Mouse (Mus musculus) liver, embryonic 14.5 days (tissue): Measurements from ENCODE around the gene Cntn2. TPM values are rescaled to one million over a fixed set of nuclear protein-coding genes. Genes with fewer than 3 reads are reported as not detected.

Source experiments
- ATAC-seq: fragments of 200-750 bp; cut with Nextera tagmentation; 2 replicates; pipeline ENCODE4 v1.8.0; 2017; ENCODE audit warnings: moderate number of reproducible peaks, mild to moderate bottlenecking, moderate library complexity; ENCODE audit not compliant: insufficient read depth
- DNase-seq, 3 experiments: peaks; one replicate each; pipeline ENCODE4 v3.0.0-alpha.2; 2012 to 2013; ENCODE audit warnings: low read depth in 3 of 3, low spot score in 3 of 3
- H3K27ac ChIP-seq: fragments of 300-500 bp; sonication (generic); 2 replicates; pipeline ENCODE4 v1.5.1; 2014; ENCODE audit warnings: moderate library complexity, mild to moderate bottlenecking, control low read depth, inconsistent platforms
- H3K27me3 ChIP-seq: fragments of 300-500 bp; sonication (generic); 2 replicates; pipeline ENCODE4 v1.6.1; 2014; ENCODE audit warnings: mild to moderate bottlenecking, low read length, moderate library complexity; ENCODE audit not compliant: control insufficient read depth, insufficient read depth
- H3K36me3 ChIP-seq: fragments of 300-500 bp; sonication (generic); replicated peaks from 2 replicates; pipeline ENCODE4 v1.6.1; 2014; ENCODE audit warnings: low read depth; ENCODE audit not compliant: control insufficient read depth, insufficient read depth
- H3K4me1 ChIP-seq, 2 experiments: fragments of 200-500 bp in 1 of 2; fragments of 300-500 bp in 1 of 2; sonication (generic) in 1 of 2; replicated peaks; 2 replicates each; pipeline ENCODE4 v1.6.1; 2012 to 2014; ENCODE audit warnings: antibody characterized with exemption in 1 of 2, inconsistent platforms in 1 of 2, low read length in 1 of 2; ENCODE audit not compliant: control insufficient read depth in 2 of 2, insufficient read depth in 2 of 2
- H3K4me2 ChIP-seq: fragments of 300-500 bp; sonication (generic); 2 replicates; pipeline ENCODE4 v1.6.1; 2014; ENCODE audit warnings: low read depth, mild to moderate bottlenecking, control low read depth, moderate library complexity
- H3K4me3 ChIP-seq, 2 experiments: fragments of 200-500 bp in 1 of 2; fragments of 300-500 bp in 1 of 2; sonication (generic) in 1 of 2; 2 replicates each; pipeline ENCODE4 v1.5.1; 2012 to 2014; ENCODE audit warnings: low read depth in 2 of 2, low read length in 2 of 2, mild to moderate bottlenecking in 2 of 2, control low read depth in 1 of 2, inconsistent platforms in 1 of 2, moderate library complexity in 1 of 2; ENCODE audit not compliant: insufficient read depth in 1 of 2
- H3K9ac ChIP-seq: fragments of 300-500 bp; sonication (generic); replicated peaks from 2 replicates; pipeline ENCODE4 v1.6.1; 2014; ENCODE audit warnings: mild to moderate bottlenecking, control low read depth, moderate library complexity
- H3K9me3 ChIP-seq: fragments of 300-500 bp; sonication (generic); 2 replicates; pipeline ENCODE4 v1.6.1; 2016; ENCODE audit warnings: low read length, mixed read lengths; ENCODE audit not compliant: control insufficient read depth
- CTCF ChIP-seq: IDR thresholded peaks from 2 replicates; pipeline ENCODE4 v1.5.1; 2016; ENCODE audit warnings: antibody characterized with exemption, low read depth, control low read depth
- EP300 ChIP-seq: IDR thresholded peaks from 2 replicates; pipeline ENCODE4 v1.6.1; 2016; ENCODE audit warnings: antibody characterized with exemption, low read depth
- WGBS: fragments of 180-500 bp; shearing (Covaris S2); extraction: QIAGEN DNeasy Blood & Tissue Kit; methylation state at CpG from one replicate; pipeline ENCODE4 v1.1.7; 2014; ENCODE audit not compliant: insufficient replicate concordance; 5-methylcytosine and 5-hydroxymethylcytosine counted together
- polyA plus RNA-seq, 2 experiments: library from polyadenylated mRNA; depleted of rRNA in 1 of 2; stranded (reverse) in 1 of 2; unstranded in 1 of 2; fragments of >200 nt; fragmentation: Nextera tagmentation in 1 of 2; extraction: Ambion mirVana in 1 of 2; gene quantifications; 2 replicates each; pipeline versions ENCODE4 v1.2.1 to v1.2.3; 2012 to 2014

Cntn2 gene
- polyA plus RNA-seq, 2 experiments, result 0.02 to 0.05 TPM

DNA sequence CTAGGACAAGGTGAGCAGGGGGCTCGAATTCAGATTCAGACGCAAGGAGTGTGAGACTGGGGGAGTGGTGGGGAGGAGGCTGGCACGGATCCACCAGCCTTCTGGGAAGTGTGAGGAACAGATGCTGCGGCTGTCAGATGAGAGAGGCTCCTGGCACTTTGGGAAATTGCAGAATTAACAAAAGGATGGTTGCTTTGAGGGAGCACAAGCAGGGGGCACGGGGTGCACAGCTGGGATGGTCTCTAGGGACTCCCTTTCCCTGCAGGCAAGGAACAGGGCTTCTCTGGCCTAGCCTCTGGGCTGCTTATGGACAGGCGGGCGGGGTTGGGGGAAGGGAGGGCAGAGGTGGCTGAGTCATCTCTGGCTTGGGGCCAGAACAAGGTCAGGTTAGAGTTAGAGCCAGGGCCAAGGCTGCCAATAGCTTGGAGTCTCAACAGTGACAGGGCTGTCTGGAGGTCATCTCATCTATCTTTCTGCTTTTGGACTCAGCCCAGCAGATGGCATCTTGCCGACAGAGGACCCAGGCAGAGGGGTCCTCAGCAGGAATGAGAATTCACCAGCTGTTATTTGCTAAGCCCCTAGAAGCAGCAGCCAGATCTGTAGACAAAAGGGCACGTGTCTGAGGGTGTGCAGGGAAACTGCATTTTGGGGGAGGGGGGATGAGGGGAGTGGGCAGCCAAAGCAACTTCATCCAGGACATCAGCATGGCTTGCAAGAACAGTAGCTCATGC, 15.0 kb upstream of the Cntn2 start:
- Histone ChIP-seq H3K27me3 (no peaks in the 10 kb centered on the region), H3K4me2 (no peak overlapping the region), H3K36me3 (no peaks in the 10 kb centered on the region), H3K4me1 (peaks cover 0 to 2% of the 10 kb centered on the region in 2 experiments; a peak in 2 of 4 replicates), H3K9ac (no peak overlapping the region), H3K4me3 (no peak overlapping the region), H3K27ac (no peak overlapping the region), H3K9me3 (no peaks in the 10 kb centered on the region)
- TF ChIP-seq CTCF (no peak), EP300 (no peak)
- 26% methylated on average over 9 of the region's 9 CpGs for WGBS
- ATAC-seq, result no peak
- DNase-seq, result no peak

DNA sequence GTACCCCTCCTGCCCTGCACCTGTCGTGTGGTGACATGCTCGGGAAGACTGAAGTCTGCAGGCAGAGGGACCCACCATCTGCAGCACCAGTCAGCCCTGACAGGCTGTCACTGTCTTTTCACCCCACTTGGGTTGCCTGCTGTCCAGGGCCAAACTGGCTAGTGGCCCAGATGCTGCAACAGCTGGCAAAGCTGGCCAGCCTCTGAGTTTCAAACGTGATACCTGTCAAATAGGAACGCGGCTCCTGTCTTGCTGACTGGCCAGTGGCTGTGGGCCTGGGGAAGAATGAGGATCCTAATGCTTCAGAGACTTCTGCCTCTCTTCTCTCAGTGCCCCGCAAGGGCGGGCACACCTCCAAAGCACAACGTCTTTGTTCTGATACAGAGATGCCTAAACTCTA, 733 bp upstream of the Cntn2 start:
- TF ChIP-seq EP300 (no peak), CTCF (no peak)
- WGBS, result 45% methylated on average over 8 of the region's 8 CpGs
- no peaks in the 10 kb centered on the region for H3K36me3 ChIP-seq
- H3K4me1 ChIP-seq, result no peaks in the 10 kb centered on the region
- peaks cover 32% of the 10 kb centered on the region for H3K27me3 ChIP-seq
- DNase-seq, result no peak
- no peak for ATAC-seq
- H3K9me3 ChIP-seq, result no peaks in the 10 kb centered on the region
- no peak overlapping the region for H3K27ac ChIP-seq
- H3K9ac ChIP-seq, result no peak overlapping the region
- H3K4me3 ChIP-seq, result no peak overlapping the region
- H3K4me2 ChIP-seq, result no peak overlapping the region

DNA sequence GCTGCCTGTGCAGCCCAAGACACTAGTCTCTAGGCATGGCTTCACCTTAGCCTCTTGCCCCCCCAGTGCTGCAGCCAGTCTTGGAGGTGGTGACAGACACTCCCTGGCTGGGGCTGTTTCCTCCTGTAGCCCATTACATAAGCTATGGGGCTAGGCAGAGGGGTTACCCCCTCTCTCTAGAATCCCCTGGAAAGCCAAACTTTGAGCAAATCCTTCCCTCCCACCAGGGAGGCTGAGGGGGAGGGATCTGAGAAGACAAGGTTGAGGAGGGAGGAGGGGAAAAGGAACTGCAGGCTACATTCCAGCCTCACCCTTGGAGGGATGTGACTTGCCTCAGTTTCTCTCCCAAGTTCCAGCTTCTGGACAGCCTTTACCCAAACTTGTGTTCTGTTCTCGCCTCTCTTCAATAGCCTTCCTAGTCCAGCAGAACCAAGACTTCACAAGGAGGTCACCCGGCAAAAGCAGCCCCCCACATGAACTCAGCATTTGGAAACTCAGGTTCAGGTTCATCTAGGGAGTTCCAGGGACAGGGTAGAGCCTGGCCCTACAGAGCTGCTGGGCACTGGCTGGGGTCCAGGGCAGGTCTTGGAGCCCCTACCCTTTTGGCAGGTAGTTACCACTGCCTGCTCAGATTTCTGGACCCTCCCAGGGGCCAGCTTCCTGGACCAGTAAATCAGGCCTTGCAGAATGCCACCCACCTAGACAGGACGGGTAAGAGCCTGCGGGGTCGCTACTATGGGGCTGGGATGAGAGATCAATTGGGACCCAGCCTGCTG, 1.0 kb downstream of the Cntn2 start:
- DNase-seq (no peak), ATAC-seq (no peak)
- H3K4me3 ChIP-seq, result no peak overlapping the region
- no peak overlapping the region for H3K27ac ChIP-seq
- 7% methylated on average over 5 of the region's 5 CpGs for WGBS
- no peak overlapping the region for H3K4me2 ChIP-seq
- no peaks in the 10 kb centered on the region for H3K9me3 ChIP-seq
- no peaks in the 10 kb centered on the region for H3K4me1 ChIP-seq
- H3K9ac ChIP-seq, result no peak overlapping the region
- peaks cover 32% of the 10 kb centered on the region for H3K27me3 ChIP-seq
- no peaks in the 10 kb centered on the region for H3K36me3 ChIP-seq
- TF ChIP-seq EP300, result no peak
- TF ChIP-seq CTCF, result no peak

DNA sequence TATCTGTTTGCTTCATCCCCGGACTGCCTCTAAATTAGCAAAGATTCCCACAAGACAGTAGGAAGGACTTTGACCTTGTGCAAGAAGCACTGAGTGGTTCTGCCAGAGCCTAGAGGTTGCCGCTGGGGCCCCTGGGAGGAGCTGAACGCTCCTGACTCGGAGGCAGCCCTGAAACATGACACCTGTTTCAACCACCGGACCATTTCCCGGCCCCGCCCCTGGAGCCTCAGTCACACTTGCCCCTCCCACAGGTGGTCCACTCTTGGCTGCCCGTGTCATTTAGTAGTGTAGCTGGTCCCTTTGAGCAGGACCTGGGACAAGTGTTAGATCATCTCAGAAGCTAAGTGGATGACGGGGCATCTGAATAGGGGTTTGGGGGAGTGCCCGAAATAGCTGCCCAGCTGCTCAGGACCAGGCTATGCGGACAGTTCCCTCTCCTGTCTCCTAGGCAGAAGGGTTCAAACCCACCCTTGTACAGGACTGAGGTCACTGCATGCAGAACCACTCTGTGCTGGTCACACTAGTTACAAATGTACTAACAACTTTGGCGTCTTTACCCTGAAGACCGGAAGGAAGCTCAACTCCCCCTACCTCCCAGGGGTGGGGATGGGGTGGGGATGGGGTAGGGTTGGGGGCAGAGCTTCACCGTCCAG, 1.8 kb downstream of the Cntn2 start:
- TF ChIP-seq CTCF (no peak), EP300 (no peak)
- no peak for ATAC-seq
- no peak overlapping the region for H3K4me2 ChIP-seq

DNA sequence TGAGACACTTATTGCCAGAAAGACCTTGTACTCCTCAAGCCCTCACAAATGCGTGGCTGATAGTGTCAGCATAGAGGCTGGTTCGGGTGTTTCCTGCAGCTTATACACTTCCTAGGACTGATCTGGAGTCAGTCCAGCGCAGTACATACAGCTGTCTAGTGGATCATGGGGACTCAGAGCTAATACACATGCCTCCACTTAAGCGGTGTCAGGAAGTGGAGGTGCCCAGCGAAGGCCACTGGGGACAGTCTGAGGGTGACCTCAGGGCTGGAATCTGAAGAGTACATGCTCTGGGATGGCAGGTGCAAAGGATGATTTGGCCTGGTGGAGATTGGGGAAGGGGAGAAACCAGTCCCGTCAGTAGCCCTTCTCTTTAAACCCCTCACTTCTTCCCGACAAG, 2.4 kb downstream of the Cntn2 start:
- no peaks in the 10 kb centered on the region for H3K9me3 ChIP-seq
- H3K27ac ChIP-seq, result no peak overlapping the region
- H3K4me3 ChIP-seq, result no peak overlapping the region
- H3K4me2 ChIP-seq, result no peak overlapping the region
- H3K4me1 ChIP-seq, result no peaks in the 10 kb centered on the region
- no peaks in the 10 kb centered on the region for H3K36me3 ChIP-seq
- no peak overlapping the region for H3K9ac ChIP-seq
- peaks cover 32% of the 10 kb centered on the region for H3K27me3 ChIP-seq
- 36% methylated on average over 7 of the region's 7 CpGs for WGBS
- DNase-seq (no peak), ATAC-seq (no peak)
- TF ChIP-seq CTCF, result no peak
- no peak for TF ChIP-seq EP300

More for the DNA sequence above, 1.8 kb downstream of the Cntn2 start:
- H3K9ac ChIP-seq, result no peak overlapping the region
- no peaks in the 10 kb centered on the region for H3K9me3 ChIP-seq
- H3K27ac ChIP-seq, result no peak overlapping the region
- H3K4me1 ChIP-seq, result no peaks in the 10 kb centered on the region
- 2% methylated on average over 14 of the region's 14 CpGs for WGBS
- DNase-seq, result no peak
- H3K4me3 ChIP-seq, result no peak overlapping the region
- H3K36me3 ChIP-seq, result no peaks in the 10 kb centered on the region
- peaks cover 32% of the 10 kb centered on the region for H3K27me3 ChIP-seq
